Mouse (Mus musculus) midbrain, postnatal 0 days (tissue): ENCODE results near the gene Lrrfip1. TPM values are rescaled to one million over a fixed set of nuclear protein-coding genes. Genes with fewer than 3 reads are reported as not detected.

Experiments used
- ATAC-seq: fragments of 200-750 bp; cut with Nextera tagmentation; 2 replicates; pipeline ENCODE4 v1.8.0; 2017; ENCODE audit warnings: moderate number of reproducible peaks, mild to moderate bottlenecking, moderate TSS enrichment, moderate library complexity; ENCODE audit not compliant: low FRiP score
- DNase-seq: peaks from one replicate; pipeline ENCODE4 v3.0.0-alpha.2; 2015; ENCODE audit warnings: low spot score
- H3K27ac ChIP-seq: fragments of 300-500 bp; sonication (generic); 2 replicates; pipeline ENCODE4 v1.5.1; 2014; ENCODE audit warnings: low read depth, mild to moderate bottlenecking, low read length, mixed read lengths
- H3K27me3 ChIP-seq: fragments of 300-500 bp; sonication (generic); 2 replicates; pipeline ENCODE4 v1.6.1; 2014; ENCODE audit warnings: low read length, control low read depth, mixed read lengths; ENCODE audit not compliant: insufficient read depth
- H3K36me3 ChIP-seq: fragments of 300-500 bp; sonication (generic); 2 replicates; pipeline ENCODE4 v1.6.1; 2014; ENCODE audit warnings: low read length, control low read depth, mixed read lengths; ENCODE audit not compliant: insufficient read depth
- H3K4me1 ChIP-seq: fragments of 300-500 bp; sonication (generic); 2 replicates; pipeline ENCODE4 v1.6.1; 2014; ENCODE audit warnings: mild to moderate bottlenecking, control low read depth, antibody characterized with exemption, low read length, mixed read lengths; ENCODE audit not compliant: insufficient read depth
- H3K4me2 ChIP-seq: fragments of 300-500 bp; sonication (generic); 2 replicates; pipeline ENCODE4 v1.6.1; 2014; ENCODE audit warnings: low read depth, mild to moderate bottlenecking, low read length, mixed read lengths; ENCODE audit not compliant: poor library complexity, severe bottlenecking
- H3K4me3 ChIP-seq: fragments of 300-500 bp; sonication (generic); 2 replicates; pipeline ENCODE4 v1.5.1; 2014; ENCODE audit warnings: low read depth, mild to moderate bottlenecking, low read length, moderate library complexity
- H3K9ac ChIP-seq: fragments of 300-500 bp; sonication (generic); replicated peaks from 2 replicates; pipeline ENCODE4 v1.6.1; 2014; ENCODE audit warnings: mild to moderate bottlenecking, low read length, moderate library complexity, mixed read lengths; ENCODE audit not compliant: poor library complexity, severe bottlenecking
- H3K9me3 ChIP-seq: fragments of 300-500 bp; sonication (generic); 2 replicates; pipeline ENCODE4 v1.6.1; 2016; ENCODE audit warnings: low read length, control low read depth
- CTCF ChIP-seq: IDR thresholded peaks from 2 replicates; pipeline ENCODE4 v1.5.1; 2016; ENCODE audit warnings: antibody characterized with exemption, mild to moderate bottlenecking
- WGBS: fragments of 180-500 bp; shearing (Covaris S2); extraction: QIAGEN DNeasy Blood & Tissue Kit; methylation state at CpG from one replicate; pipeline ENCODE4 v1.1.7; 2014; 5-methylcytosine and 5-hydroxymethylcytosine counted together
- polyA plus RNA-seq: library from polyadenylated mRNA; unstranded; fragments of >200 nt; fragmentation: Nextera tagmentation; extraction: Ambion mirVana; gene quantifications from 2 replicates; pipeline ENCODE4 v1.2.1, GENCODE M21; 2015
- total RNA-seq: library from RNA; depleted of rRNA; stranded (reverse); fragments of >200 nt; gene quantifications from 2 replicates; pipeline ENCODE4 v1.2.3, GENCODE M21; 2014

Lrrfip1 gene
- total and polyA plus RNA-seq, 2 experiments from 2014 or later, result 26.7 to 48.9 TPM

GRCm38 (mm10) chr1:91008147-91008682 is 9.7 kb downstream of the Lrrfip1 start:
- H3K27ac ChIP-seq, result no peak overlapping the region
- TF ChIP-seq CTCF, result no peak
- H3K4me2 ChIP-seq, result no peak overlapping the region
- H3K9ac ChIP-seq, result no peak overlapping the region
- H3K4me1 ChIP-seq, result no peaks in the 10 kb centered on the region
- no peak overlapping the region for H3K4me3 ChIP-seq
- H3K36me3 ChIP-seq, result no peaks in the 10 kb centered on the region; the same call in 1 of the 2 replicates
- DNase-seq (no peak), ATAC-seq (no peak)
- 92% methylated on average over 14 of the region's 14 CpGs for WGBS
- no peaks in the 10 kb centered on the region for H3K27me3 ChIP-seq
- no peaks in the 10 kb centered on the region for H3K9me3 ChIP-seq

GRCm38 (mm10) chr1:91008746-91009145 is 10.2 kb downstream of the Lrrfip1 start:
- Histone ChIP-seq H3K4me2 (no peak overlapping the region), H3K9ac (no peak overlapping the region), H3K4me3 (no peak overlapping the region), H3K4me1 (no peaks in the 10 kb centered on the region), H3K9me3 (no peaks in the 10 kb centered on the region), H3K36me3 (no peaks in the 10 kb centered on the region; the same call in 1 of the 2 replicates), H3K27me3 (no peaks in the 10 kb centered on the region), H3K27ac (no peak overlapping the region)
- 95% methylated on average over 9 of the region's 9 CpGs for WGBS
- DNase-seq (no peak), ATAC-seq (no peak)
- no peak for TF ChIP-seq CTCF

GRCm38 (mm10) chr1:91009266-91009665 is 10.7 kb downstream of the Lrrfip1 start:
- H3K36me3 ChIP-seq, result no peaks in the 10 kb centered on the region; the same call in 1 of the 2 replicates
- no peaks in the 10 kb centered on the region for H3K9me3 ChIP-seq
- 92% methylated on average over 6 of the region's 6 CpGs for WGBS
- H3K27me3 ChIP-seq, result no peaks in the 10 kb centered on the region
- H3K4me1 ChIP-seq, result no peaks in the 10 kb centered on the region
- H3K4me3 ChIP-seq, result no peak overlapping the region
- H3K9ac ChIP-seq, result no peak overlapping the region
- H3K27ac ChIP-seq, result no peak overlapping the region
- ATAC-seq (no peak), DNase-seq (no peak)
- no peak for TF ChIP-seq CTCF
- H3K4me2 ChIP-seq, result no peak overlapping the region

GRCm38 (mm10) chr1:91010216-91010615 is 11.7 kb downstream of the Lrrfip1 start:
- H3K27me3 ChIP-seq, result no peaks in the 10 kb centered on the region
- 0 out of 2 replicates have a peak, but pooled peaks have one; percentile 11 for TF ChIP-seq CTCF
- no peak overlapping the region for H3K9ac ChIP-seq
- ATAC-seq (no peak), DNase-seq (no peak)
- no peaks in the 10 kb centered on the region for H3K4me1 ChIP-seq
- H3K27ac ChIP-seq, result no peak overlapping the region
- no peak overlapping the region for H3K4me3 ChIP-seq
- no peaks in the 10 kb centered on the region; the same call in 1 of the 2 replicates for H3K36me3 ChIP-seq
- H3K4me2 ChIP-seq, result no peak overlapping the region
- WGBS, result 89% methylated on average over 7 of the region's 7 CpGs
- H3K9me3 ChIP-seq, result no peaks in the 10 kb centered on the region

- no peak for TF ChIP-seq CTCF
- DNase-seq (no peak), ATAC-seq (no peak)
- H3K4me3 ChIP-seq, result no peak overlapping the region
- H3K9me3 ChIP-seq, result no peaks in the 10 kb centered on the region
- no peaks in the 10 kb centered on the region; the same call in 1 of the 2 replicates for H3K36me3 ChIP-seq
- no peaks in the 10 kb centered on the region for H3K27me3 ChIP-seq
- no peaks in the 10 kb centered on the region for H3K4me1 ChIP-seq
- H3K27ac ChIP-seq, result no peak overlapping the region
- 96% methylated on average over 2 of the region's 2 CpGs for WGBS
- no peak overlapping the region for H3K9ac ChIP-seq
- H3K4me2 ChIP-seq, result no peak overlapping the region
Observed at GRCm38 (mm10) chr1:91010716-91011115, 12.2 kb downstream of the Lrrfip1 start.

- H3K4me1 ChIP-seq, result no peaks in the 10 kb centered on the region
Observed at GRCm38 (mm10) chr1:91011336-91011735, 12.8 kb downstream of the Lrrfip1 start.

More at GRCm38 (mm10) chr1:91011336-91011735, 12.8 kb downstream of the Lrrfip1 start:
- no peak overlapping the region for H3K4me2 ChIP-seq
- H3K27ac ChIP-seq, result no peak overlapping the region
- no peaks in the 10 kb centered on the region for H3K27me3 ChIP-seq
- H3K4me3 ChIP-seq, result no peak overlapping the region
- no peak for TF ChIP-seq CTCF
- H3K9me3 ChIP-seq, result no peaks in the 10 kb centered on the region
- WGBS, result 83% methylated on average over 3 of the region's 3 CpGs
- no peak overlapping the region for H3K9ac ChIP-seq
- H3K36me3 ChIP-seq, result no peaks in the 10 kb centered on the region; the same call in 1 of the 2 replicates
- ATAC-seq, result no peak
- no peak for DNase-seq
